Mouse (Mus musculus) stomach, embryonic 14.5 days (tissue): Measurements from ENCODE around the gene Axdnd1. TPM values are rescaled to one million over a fixed set of nuclear protein-coding genes. Genes with fewer than 3 reads are reported as not detected.

Experiments used
- ATAC-seq: fragments of 200-750 bp; cut with Nextera tagmentation; 2 replicates; pipeline ENCODE4 v1.8.0; 2017; ENCODE audit warnings: low read depth, moderate TSS enrichment; ENCODE audit not compliant: insufficient number of reproducible peaks, insufficient read depth, low FRiP score
- H3K27ac ChIP-seq: fragments of 300-500 bp; sonication (generic); 2 replicates; pipeline ENCODE4 v1.5.1; 2014; ENCODE audit warnings: mild to moderate bottlenecking, low read length, moderate library complexity, mixed read lengths
- H3K27me3 ChIP-seq: fragments of 300-500 bp; sonication (generic); 2 replicates; pipeline ENCODE4 v1.6.1; 2014; ENCODE audit warnings: low read length, control low read depth, mixed read lengths; ENCODE audit not compliant: control insufficient read depth, insufficient read depth
- H3K36me3 ChIP-seq: fragments of 300-500 bp; sonication (generic); 2 replicates; pipeline ENCODE4 v1.6.1; 2014; ENCODE audit warnings: mild to moderate bottlenecking, control low read depth, low read length, moderate library complexity, mixed read lengths; ENCODE audit not compliant: control insufficient read depth, insufficient read depth
- H3K4me1 ChIP-seq: fragments of 300-500 bp; sonication (generic); 2 replicates; pipeline ENCODE4 v1.6.1; 2014; ENCODE audit warnings: low read length, control low read depth, mixed read lengths; ENCODE audit not compliant: control insufficient read depth, insufficient read depth
- H3K4me2 ChIP-seq: fragments of 300-500 bp; sonication (generic); replicated peaks from 2 replicates; pipeline ENCODE4 v1.6.1; 2014; ENCODE audit warnings: low read depth, low read length, control low read depth
- H3K4me3 ChIP-seq: fragments of 300-500 bp; sonication (generic); 2 replicates; pipeline ENCODE4 v1.5.1; 2014; ENCODE audit warnings: low read depth, low read length, control low read depth
- H3K9ac ChIP-seq: fragments of 300-500 bp; sonication (generic); replicated peaks from 2 replicates; pipeline ENCODE4 v1.6.1; 2014; ENCODE audit warnings: low read depth, mild to moderate bottlenecking, control low read depth, low read length, moderate library complexity, mixed read lengths
- H3K9me3 ChIP-seq: fragments of 300-500 bp; sonication (generic); 2 replicates; pipeline ENCODE4 v1.6.1; 2016; ENCODE audit warnings: low read depth, low read length, control low read depth; ENCODE audit not compliant: control insufficient read depth
- WGBS: fragments of 180-500 bp; shearing (Covaris S2); extraction: QIAGEN DNeasy Blood & Tissue Kit; methylation state at CpG from one replicate; pipeline ENCODE4 v1.1.7; 2014; 5-methylcytosine and 5-hydroxymethylcytosine counted together
- polyA plus RNA-seq: library from polyadenylated mRNA; unstranded; fragments of >200 nt; fragmentation: Nextera tagmentation; extraction: Ambion mirVana; gene quantifications from 2 replicates; pipeline ENCODE4 v1.2.1, GENCODE M21; 2014

Gene Axdnd1
- polyA plus RNA-seq, 1 experiment from 2014 or later, result 0.71 TPM

DNA sequence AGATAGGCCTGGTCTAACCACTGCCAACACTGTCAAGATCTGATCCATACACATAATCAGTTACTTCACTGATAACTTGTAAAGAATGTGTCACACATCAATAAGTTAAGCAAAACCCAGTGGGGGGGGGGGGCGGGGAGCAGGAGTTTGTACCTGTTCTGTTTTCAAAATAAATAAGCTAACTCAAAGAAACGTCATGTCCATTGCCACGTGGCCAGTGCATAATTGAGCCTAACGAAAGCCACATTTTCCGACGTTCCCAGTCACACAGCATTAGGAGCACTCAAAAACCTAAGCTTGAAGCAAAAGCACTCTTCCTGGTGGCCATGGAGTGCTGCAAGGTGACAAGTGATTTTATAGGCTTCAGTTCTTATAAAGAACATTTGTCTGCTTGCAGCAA is 40.1 kb upstream of the Axdnd1 start:
- WGBS, result 88% methylated on average over 6 of the region's 6 CpGs
- Histone ChIP-seq H3K9ac (no peak overlapping the region), H3K27me3 (no peaks in the 10 kb centered on the region), H3K4me1 (peaks cover 6% of the 10 kb centered on the region; the same call in 1 of the 2 replicates), H3K27ac (no peak overlapping the region), H3K4me2 (no peak overlapping the region), H3K9me3 (peaks cover 2% of the 10 kb centered on the region; the same call in 1 of the 2 replicates), H3K36me3 (peaks cover 5% of the 10 kb centered on the region; the same call in 1 of the 2 replicates), H3K4me3 (no peak overlapping the region)
- no peak for ATAC-seq

DNA sequence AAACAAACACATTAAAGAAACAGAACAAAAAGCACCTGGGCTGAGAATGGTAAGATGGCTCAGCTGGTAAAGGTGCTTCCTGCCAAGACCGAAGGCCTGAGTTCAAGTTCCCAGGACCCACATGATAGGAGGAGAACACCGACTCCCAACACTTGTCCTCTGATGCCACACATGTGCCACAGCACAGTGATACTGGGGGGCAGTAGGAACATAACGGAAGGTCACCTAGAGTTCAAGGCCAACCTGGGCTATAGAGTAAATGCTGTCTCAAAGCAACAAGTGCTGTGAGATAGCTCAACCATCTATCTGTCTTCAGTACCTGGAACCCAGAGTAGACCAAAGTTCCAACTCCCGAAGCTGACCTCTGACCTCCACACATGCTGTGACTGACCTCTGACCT is 39.3 kb upstream of the Axdnd1 start:
- H3K27ac ChIP-seq, result no peak overlapping the region
- peaks cover 3% of the 10 kb centered on the region; the same call in 1 of the 2 replicates for H3K36me3 ChIP-seq
- no peak overlapping the region for H3K4me2 ChIP-seq
- no peak for ATAC-seq
- WGBS, result 89% methylated on average over 4 of the region's 4 CpGs
- H3K4me1 ChIP-seq, result peaks cover 6% of the 10 kb centered on the region; the same call in 1 of the 2 replicates
- H3K4me3 ChIP-seq, result no peak overlapping the region
- no peak overlapping the region for H3K9ac ChIP-seq
- no peaks in the 10 kb centered on the region for H3K27me3 ChIP-seq
- H3K9me3 ChIP-seq, result no peaks in the 10 kb centered on the region

DNA sequence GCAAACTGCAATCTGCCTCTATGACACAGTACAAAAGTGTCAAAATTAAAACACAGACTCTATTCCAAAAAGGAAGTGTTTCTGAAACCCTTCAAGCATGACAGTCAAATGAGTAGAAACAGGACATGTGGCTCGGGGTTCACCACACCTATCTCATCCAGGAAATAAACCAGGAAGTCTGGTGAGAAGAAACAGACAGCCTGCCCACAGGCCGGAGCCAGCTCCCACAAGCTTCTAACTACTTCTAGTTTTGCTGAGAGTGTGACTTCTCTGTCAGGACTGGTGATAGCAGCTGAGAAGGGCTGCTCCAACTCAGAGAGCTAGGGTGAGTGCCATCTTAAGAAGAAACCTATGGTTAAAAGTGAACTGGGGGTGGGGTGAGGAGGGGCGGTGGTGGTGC is 38.7 kb upstream of the Axdnd1 start:
- Histone ChIP-seq H3K4me1 (peaks cover 6% of the 10 kb centered on the region; the same call in 1 of the 2 replicates), H3K27me3 (no peaks in the 10 kb centered on the region), H3K4me2 (no peak overlapping the region), H3K36me3 (peaks cover 3% of the 10 kb centered on the region; the same call in 1 of the 2 replicates), H3K27ac (no peak overlapping the region; the same call in 1 of the 2 replicates), H3K9me3 (no peaks in the 10 kb centered on the region), H3K4me3 (no peak overlapping the region), H3K9ac (no peak overlapping the region)
- WGBS, result 62% methylated on average over 3 of the region's 3 CpGs
- ATAC-seq, result no peak

DNA sequence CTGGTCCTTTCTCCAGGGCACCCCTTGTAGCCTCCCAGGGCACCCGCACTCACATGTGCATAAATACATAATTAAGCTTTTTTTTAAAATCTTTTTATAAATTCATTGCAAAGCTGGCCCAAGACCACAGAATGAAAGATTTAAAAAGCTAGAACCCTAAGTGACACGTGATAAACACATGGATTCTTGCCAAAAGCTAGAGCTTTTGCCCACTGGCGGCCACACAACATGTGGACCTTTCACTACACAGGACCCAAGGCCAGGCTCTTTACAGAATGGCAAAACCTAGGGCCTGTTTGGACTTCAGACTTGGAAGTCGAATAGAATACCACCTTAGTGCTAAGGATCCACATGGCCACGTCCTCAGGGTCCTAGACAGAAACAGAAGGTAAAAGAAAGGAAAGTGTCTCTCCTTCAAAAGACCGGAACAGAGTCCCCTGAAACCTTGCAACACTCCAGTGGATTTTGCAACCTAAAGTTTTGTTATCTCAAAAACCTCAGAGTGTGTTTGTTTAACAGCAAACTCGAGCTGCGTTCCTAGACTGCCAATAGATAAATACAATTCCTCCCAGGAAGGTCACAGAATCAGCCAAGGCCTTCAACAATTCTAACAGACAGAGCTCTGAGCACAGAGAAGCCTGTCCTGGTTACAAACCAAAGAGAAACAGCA is 37.6 kb upstream of the Axdnd1 start:
- ATAC-seq, result no peak
- WGBS, result 67% methylated on average over 8 of the region's 8 CpGs
- Histone ChIP-seq H3K4me1 (peaks cover 6% of the 10 kb centered on the region; the same call in 1 of the 2 replicates), H3K36me3 (peaks cover 3% of the 10 kb centered on the region; the same call in 1 of the 2 replicates), H3K9ac (no peak overlapping the region), H3K27me3 (no peaks in the 10 kb centered on the region), H3K27ac (no peak overlapping the region), H3K4me2 (no peak overlapping the region), H3K9me3 (no peaks in the 10 kb centered on the region), H3K4me3 (no peak overlapping the region)

DNA sequence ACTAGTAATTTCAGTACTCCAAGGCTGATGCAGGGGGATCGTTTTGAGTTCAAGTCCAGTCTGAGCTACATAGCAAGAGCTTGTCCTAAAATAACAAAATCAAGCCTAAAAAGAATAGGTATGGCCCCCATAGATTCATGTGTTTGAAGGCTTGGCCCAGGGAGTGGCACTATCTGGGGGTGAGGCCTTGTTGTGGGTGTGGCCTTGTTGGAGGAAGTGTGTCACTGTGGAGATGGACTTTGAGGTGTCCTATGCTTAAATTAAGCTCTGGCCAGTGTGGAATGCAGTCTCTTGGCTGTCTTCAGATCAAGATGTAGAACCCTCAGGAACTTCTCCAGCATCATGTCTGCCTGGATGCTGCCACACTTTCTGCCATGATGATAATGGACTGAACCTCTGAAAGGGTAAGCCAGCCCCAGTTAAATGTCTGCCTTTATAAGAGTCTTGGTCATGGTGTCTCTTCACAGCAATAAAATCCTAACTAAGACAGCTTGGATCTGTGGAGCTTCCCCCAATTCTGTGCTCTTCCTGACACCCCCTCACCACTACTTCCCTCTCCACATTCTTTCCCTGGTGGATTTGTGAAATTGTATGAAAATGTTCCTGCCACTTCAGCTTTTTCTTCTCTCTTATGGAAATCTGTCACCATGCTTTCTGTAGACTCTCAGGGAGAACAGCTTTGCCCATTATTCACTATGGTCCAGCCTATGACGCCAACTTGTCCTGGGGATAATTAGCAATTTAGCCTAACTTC is 34.2 kb upstream of the Axdnd1 start:
- no peak overlapping the region for H3K9ac ChIP-seq
- no peak overlapping the region for H3K4me2 ChIP-seq
- no peak overlapping the region for H3K27ac ChIP-seq
- no peaks in the 10 kb centered on the region for H3K9me3 ChIP-seq
- H3K27me3 ChIP-seq, result no peaks in the 10 kb centered on the region
- ATAC-seq, result no peak
- no peak overlapping the region for H3K4me3 ChIP-seq
- WGBS, result 86% methylated on average over 2 of the region's 2 CpGs
- H3K36me3 ChIP-seq, result peaks cover 3% of the 10 kb centered on the region; the same call in 1 of the 2 replicates
- peaks cover 6% of the 10 kb centered on the region; the same call in 1 of the 2 replicates for H3K4me1 ChIP-seq

DNA sequence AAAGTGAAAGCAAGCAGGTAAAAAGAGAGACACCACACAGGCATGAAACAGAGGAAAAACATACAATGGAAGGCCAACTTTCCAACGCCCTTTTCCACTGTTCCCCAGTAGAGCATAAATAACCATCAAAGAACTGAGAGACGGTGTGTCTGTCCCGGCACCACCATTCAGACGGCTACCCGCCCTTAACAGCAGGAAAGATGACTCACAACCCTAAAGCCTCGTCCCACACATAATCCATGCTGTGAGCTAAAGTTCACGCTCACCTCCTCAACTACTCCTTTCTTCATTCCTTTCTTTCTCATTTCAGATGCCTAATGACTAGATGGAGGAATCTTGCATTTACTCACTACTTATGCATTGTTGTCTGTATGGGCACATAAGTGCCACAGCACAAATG is 33.4 kb upstream of the Axdnd1 start:
- H3K4me1 ChIP-seq, result peaks cover 2% of the 10 kb centered on the region; the same call in 1 of the 2 replicates
- WGBS, result 61% methylated on average over 7 of the region's 7 CpGs
- no peak overlapping the region for H3K4me3 ChIP-seq
- H3K9ac ChIP-seq, result no peak overlapping the region
- no peak overlapping the region for H3K4me2 ChIP-seq
- no peaks in the 10 kb centered on the region for H3K27me3 ChIP-seq
- no peak overlapping the region for H3K27ac ChIP-seq
- no peak for ATAC-seq
- H3K9me3 ChIP-seq, result no peaks in the 10 kb centered on the region
- peaks cover 3% of the 10 kb centered on the region; the same call in 1 of the 2 replicates for H3K36me3 ChIP-seq

DNA sequence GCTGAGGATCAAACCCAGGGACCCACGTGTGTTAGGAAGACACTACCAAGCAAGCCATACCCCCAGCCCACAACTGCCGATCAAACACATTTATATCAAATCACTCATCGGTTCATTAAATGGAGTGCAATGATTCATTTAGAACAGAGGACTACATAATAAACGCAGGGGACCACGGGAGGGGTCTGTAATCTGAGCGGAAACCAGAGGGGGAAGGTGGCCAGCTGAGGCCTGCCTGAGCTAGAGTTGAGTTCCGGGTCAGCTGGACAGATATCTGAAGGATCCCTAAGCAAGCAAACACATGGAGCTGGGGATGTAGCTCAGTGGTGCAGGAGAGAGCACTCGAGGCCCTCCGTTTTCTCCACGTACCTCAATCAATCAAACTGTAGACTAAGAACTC is 32.9 kb upstream of the Axdnd1 start:
- Histone ChIP-seq H3K4me1 (no peaks in the 10 kb centered on the region), H3K27ac (no peak overlapping the region), H3K9me3 (no peaks in the 10 kb centered on the region), H3K4me3 (no peak overlapping the region), H3K27me3 (no peaks in the 10 kb centered on the region), H3K9ac (no peak overlapping the region), H3K36me3 (peaks cover 3% of the 10 kb centered on the region; the same call in 1 of the 2 replicates), H3K4me2 (no peak overlapping the region)
- no peak for ATAC-seq
- 65% methylated on average over 10 of the region's 10 CpGs for WGBS

DNA sequence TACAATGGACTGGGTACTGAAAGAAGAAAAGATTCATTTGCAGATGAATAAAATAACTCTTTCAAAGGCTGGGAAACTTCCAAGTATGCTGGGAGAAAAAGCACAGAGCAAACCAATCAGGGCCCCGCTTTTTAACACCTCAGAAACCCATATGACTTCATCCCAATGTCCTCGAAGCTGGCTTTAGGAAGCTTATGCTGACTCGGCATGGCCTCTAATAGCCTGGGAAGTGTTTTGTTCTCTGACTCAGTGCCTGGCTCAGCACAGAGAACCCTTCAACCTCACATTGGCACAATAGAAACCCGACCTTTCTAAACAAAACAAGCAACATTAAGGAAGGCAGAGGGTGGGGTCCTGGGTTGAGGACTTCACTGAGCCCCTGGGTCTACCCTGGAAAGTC is 29.5 kb upstream of the Axdnd1 start:
- WGBS, result 57% methylated on average over 4 of the region's 4 CpGs
- Histone ChIP-seq H3K4me3 (no peak overlapping the region), H3K27me3 (no peaks in the 10 kb centered on the region), H3K9me3 (no peaks in the 10 kb centered on the region), H3K9ac (no peak overlapping the region), H3K4me2 (no peak overlapping the region), H3K36me3 (peaks cover under 1% of the 10 kb centered on the region; the same call in 1 of the 2 replicates), H3K4me1 (no peaks in the 10 kb centered on the region), H3K27ac (no peak overlapping the region)
- ATAC-seq, result no peak
